Mouse (Mus musculus) limb, embryonic 10.5 days (tissue): ENCODE data around the gene Rprd2. TPM values are rescaled to one million over a fixed set of nuclear protein-coding genes. Genes with fewer than 3 reads are reported as not detected.

Experiments
- DNase-seq: peaks from one replicate; pipeline ENCODE4 v3.0.0-alpha.2; 2017; ENCODE audit warnings: low spot score
- H3K27ac ChIP-seq: fragments of 300-500 bp; sonication (generic); 2 replicates; pipeline ENCODE4 v1.5.1; 2016; ENCODE audit warnings: mild to moderate bottlenecking
- H3K27me3 ChIP-seq: fragments of 300-500 bp; sonication (generic); 2 replicates; pipeline ENCODE4 v1.6.1; 2016; ENCODE audit warnings: low read depth, mild to moderate bottlenecking; ENCODE audit not compliant: poor library complexity, severe bottlenecking
- H3K36me3 ChIP-seq: fragments of 300-500 bp; sonication (generic); 2 replicates; pipeline ENCODE4 v1.6.1; 2016; ENCODE audit warnings: mild to moderate bottlenecking, moderate library complexity
- H3K4me1 ChIP-seq: fragments of 300-500 bp; sonication (generic); 2 replicates; pipeline ENCODE4 v1.6.1; 2016
- H3K4me3 ChIP-seq: fragments of 300-500 bp; sonication (generic); 2 replicates; pipeline ENCODE4 v1.5.1; 2016; ENCODE audit warnings: mild to moderate bottlenecking, moderate library complexity
- H3K9me3 ChIP-seq: fragments of 300-500 bp; sonication (generic); replicated peaks from 2 replicates; pipeline ENCODE4 v1.6.1; 2016; ENCODE audit warnings: mild to moderate bottlenecking
- WGBS: fragments of 180-500 bp; shearing (Covaris S2); methylation state at CpG from one replicate; pipeline ENCODE4 v1.1.7; 2016; 5-methylcytosine and 5-hydroxymethylcytosine counted together
- polyA plus RNA-seq: library from polyadenylated mRNA; unstranded; fragments of >200 nt; fragmentation: Nextera tagmentation; extraction: Ambion mirVana; gene quantifications from 2 replicates; pipeline ENCODE4 v1.2.1, GENCODE M21; 2016

Gene Rprd2
- polyA plus RNA-seq, 1 experiment from 2014 or later, result 24.8 TPM

DNA sequence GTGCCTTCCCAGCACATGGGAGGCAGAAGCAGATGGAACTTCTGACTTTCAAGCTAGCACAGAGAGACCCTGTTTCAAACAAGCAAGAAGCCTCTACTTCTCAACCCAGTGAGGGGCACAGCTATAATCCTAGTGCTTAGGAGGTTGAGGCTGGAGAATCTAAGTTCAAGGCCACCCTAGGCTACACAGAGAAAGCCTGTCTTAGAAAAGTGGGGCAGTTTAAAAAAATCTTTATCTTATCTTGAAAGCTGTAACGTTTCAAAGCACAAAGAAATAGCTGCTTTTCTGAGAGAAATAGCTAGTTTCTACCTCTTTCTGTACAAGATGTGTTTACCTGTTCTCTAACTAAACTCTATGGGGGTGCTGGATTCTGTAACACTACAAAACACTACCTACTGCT, 12.0 kb downstream of the Rprd2 start:
- no peaks in the 10 kb centered on the region for H3K4me1 ChIP-seq
- no peaks in the 10 kb centered on the region for H3K9me3 ChIP-seq
- H3K27me3 ChIP-seq, result no peaks in the 10 kb centered on the region
- peaks cover 48% of the 10 kb centered on the region for H3K36me3 ChIP-seq
- H3K27ac ChIP-seq, result no peak overlapping the region
- H3K4me3 ChIP-seq, result no peak overlapping the region
- DNase-seq, result no peak
- 83% methylated on average over 1 of the region's 1 CpGs for WGBS

DNA sequence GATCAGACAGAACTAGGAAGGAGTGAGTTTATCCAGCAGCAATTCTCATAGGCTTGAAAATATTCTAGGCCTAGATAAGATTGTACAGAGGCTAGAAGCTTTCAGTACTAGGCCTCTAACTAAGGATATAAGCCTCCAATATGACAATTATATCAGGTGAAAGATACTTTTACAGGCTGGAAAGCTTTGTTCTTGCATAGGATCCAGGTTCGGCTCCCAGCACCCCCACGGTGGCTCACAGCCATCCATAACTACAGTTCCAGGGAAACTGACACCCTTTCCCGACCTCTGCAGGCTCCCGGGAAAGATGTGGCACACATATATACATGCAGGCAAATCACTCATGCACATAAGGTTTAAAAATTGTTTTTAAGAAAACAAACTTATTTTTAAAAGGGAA, 14.8 kb downstream of the Rprd2 start:
- Histone ChIP-seq H3K27me3 (no peaks in the 10 kb centered on the region), H3K36me3 (peaks cover 50% of the 10 kb centered on the region), H3K27ac (no peak overlapping the region), H3K4me3 (no peak overlapping the region), H3K4me1 (no peaks in the 10 kb centered on the region), H3K9me3 (no peaks in the 10 kb centered on the region)
- WGBS, result 97% methylated on average over 4 of the region's 4 CpGs
- DNase-seq, result no peak

DNA sequence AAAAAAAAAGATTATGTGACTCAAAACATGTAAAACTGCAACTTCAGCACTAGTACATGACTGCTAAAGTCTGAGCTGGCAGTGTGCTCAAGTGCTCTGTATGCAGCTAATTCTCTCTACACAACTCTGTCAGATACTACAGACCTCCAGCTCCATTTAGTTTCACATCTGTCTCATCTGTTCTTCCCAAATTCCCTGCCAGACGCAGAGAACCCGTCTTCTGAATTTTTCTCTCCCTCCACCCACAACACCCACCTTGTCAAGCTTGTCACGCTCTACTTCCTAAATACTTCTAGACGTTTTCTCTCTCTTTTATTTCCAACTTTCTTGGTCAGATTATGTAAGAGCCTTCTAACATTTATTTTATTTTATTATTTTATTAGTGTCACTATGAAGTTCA, 19.9 kb downstream of the Rprd2 start:
- H3K27ac ChIP-seq, result no peak overlapping the region
- 89% methylated on average over 4 of the region's 4 CpGs for WGBS
- no peaks in the 10 kb centered on the region for H3K27me3 ChIP-seq
- H3K9me3 ChIP-seq, result no peaks in the 10 kb centered on the region
- no peak for DNase-seq
- H3K4me3 ChIP-seq, result no peak overlapping the region
- H3K4me1 ChIP-seq, result no peaks in the 10 kb centered on the region
- peaks cover 23% of the 10 kb centered on the region for H3K36me3 ChIP-seq

DNA sequence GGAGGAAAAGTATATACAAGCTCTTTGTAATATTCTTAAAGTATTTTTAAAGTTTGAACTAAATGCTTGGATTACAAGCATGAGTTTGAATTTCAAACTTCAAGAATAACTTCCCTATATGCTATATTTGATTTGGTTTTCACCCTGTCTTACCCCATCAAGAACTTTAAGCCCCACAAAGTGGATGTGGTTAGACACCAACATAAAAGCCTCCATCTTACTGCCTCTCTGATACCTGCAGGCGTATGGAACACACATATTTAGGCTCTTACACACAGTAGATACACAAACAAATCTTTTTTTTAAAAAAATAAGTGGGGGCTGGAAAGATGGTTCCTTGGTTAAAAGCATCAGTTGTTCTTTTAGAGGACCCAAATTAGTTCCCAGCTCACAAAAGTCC, 24.4 kb downstream of the Rprd2 start:
- H3K4me1 ChIP-seq, result no peaks in the 10 kb centered on the region
- H3K27me3 ChIP-seq, result no peaks in the 10 kb centered on the region
- DNase-seq, result no peak
- H3K4me3 ChIP-seq, result no peak overlapping the region
- H3K9me3 ChIP-seq, result no peaks in the 10 kb centered on the region
- peaks cover 2% of the 10 kb centered on the region; the same call in 1 of the 2 replicates for H3K36me3 ChIP-seq
- WGBS, result 87% methylated on average over 1 of the region's 1 CpGs
- no peak overlapping the region for H3K27ac ChIP-seq

DNA sequence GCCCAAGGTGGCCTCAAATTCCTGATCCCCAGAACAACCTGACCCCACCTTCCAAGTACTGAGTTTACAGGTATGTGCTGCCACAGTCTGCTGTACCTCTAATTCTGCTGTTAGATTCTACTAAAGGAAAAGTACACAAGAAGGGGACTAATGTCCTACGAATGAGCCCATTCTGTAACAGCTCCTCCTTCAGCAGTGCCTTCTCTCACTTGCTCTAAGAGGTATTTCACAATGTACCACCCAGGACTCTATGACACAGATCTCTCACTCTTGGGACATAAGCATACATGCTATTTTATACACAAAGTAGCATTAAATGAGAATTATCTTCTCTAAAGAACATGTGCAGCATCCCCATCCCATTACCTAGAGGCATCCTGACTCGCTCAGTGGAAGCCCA, 25.0 kb downstream of the Rprd2 start:
- H3K27ac ChIP-seq, result no peak overlapping the region
- no peaks in the 10 kb centered on the region for H3K27me3 ChIP-seq
- DNase-seq, result no peak
- no peaks in the 10 kb centered on the region for H3K4me1 ChIP-seq
- H3K36me3 ChIP-seq, result peaks cover 6% of the 10 kb centered on the region; the same call in 1 of the 2 replicates
- H3K4me3 ChIP-seq, result no peak overlapping the region
- WGBS, result 80% methylated on average over 2 of the region's 2 CpGs
- H3K9me3 ChIP-seq, result no peaks in the 10 kb centered on the region

DNA sequence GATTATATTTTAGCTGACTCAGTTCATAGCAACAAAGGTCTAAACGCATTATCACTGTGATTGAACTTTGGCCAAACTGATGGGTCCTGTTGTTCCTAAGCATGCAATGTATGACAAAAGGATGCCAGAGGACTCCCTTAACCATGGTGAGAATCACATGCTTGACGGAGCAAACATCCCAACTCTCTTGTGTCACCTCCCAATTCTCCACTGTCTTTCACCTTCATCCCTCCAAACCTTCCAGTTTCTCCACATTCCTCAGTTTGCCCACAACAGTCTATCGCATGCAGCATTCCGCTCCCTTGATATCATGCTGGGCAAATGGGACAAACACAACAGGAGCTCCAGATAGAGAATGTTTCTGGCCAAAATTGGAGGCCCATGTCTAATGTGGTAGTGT, 33.2 kb downstream of the Rprd2 start:
- WGBS, result 91% methylated on average over 4 of the region's 4 CpGs
- DNase-seq, result no peak
- H3K27ac ChIP-seq, result no peak overlapping the region
- H3K36me3 ChIP-seq, result peaks cover 82% of the 10 kb centered on the region
- no peak overlapping the region for H3K4me3 ChIP-seq
- no peaks in the 10 kb centered on the region for H3K4me1 ChIP-seq
- H3K9me3 ChIP-seq, result no peaks in the 10 kb centered on the region
- H3K27me3 ChIP-seq, result no peaks in the 10 kb centered on the region

DNA sequence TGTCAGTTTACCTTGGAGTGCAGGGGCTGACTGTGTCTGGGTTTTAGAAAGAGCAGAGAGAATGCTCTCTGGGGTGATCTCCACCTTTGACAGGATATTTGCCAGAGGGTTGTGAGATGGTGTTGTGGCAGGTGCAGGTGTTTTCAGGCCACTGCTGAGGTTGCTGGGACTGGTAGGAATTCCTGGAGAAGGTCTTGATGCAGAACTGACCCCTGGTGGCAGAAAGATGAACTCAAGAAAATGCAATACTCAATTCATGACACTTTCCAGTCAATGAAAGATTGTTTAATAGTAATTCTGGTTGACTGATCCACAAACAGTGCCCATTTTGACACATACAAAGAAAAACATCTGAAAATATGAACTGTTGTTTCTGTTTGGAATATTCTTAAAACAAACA, 46.7 kb downstream of the Rprd2 start:
- Histone ChIP-seq H3K9me3 (no peaks in the 10 kb centered on the region), H3K4me3 (no peak overlapping the region), H3K36me3 (peaks cover 98% of the 10 kb centered on the region), H3K27ac (no peak overlapping the region), H3K27me3 (no peaks in the 10 kb centered on the region), H3K4me1 (no peaks in the 10 kb centered on the region)
- no peak for DNase-seq

DNA sequence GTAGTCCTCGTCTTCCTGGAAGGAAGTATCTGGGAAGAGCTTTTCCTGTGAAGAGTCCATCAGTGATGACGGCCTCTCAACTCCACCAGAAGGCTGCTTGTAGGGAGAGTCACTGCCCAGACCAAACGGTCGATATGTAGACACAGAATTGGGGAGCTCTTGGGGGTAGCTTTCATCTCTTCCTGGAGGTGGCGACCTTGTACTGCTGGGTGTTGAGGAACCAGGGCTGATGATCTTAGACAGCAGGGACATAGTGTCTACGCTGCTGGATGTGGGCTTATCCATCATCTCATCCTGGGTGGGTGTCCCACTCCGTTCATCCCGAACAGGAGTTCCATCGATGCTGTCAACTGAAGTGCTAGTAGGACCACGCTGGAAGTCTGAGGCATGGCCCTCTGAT, 53.1 kb downstream of the Rprd2 start:
- 96% methylated on average over 10 of the region's 10 CpGs for WGBS
- Histone ChIP-seq H3K27me3 (no peaks in the 10 kb centered on the region), H3K4me1 (no peaks in the 10 kb centered on the region), H3K4me3 (no peak overlapping the region), H3K36me3 (peaks cover 79% of the 10 kb centered on the region), H3K27ac (no peak overlapping the region), H3K9me3 (no peaks in the 10 kb centered on the region)
- no peak for DNase-seq

DNA sequence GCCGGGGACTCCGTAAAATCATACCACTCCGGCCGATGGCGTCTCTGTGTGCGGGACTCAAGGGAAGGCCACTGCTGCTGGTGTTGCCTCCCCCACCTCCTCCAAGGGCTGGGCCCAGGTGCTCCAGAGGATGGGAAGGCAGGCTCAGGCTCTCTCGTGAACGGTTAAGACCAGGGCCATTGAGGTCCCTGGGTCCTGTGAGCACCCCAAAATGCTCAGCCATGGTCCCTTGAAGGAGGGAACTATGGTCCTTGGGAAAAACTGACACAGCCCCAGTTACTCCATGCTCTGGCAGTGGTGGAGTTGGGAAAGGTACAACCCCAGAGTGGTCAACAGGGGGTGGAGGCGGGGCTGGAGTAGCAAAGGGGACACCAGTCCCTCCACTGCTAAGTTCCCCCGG, 54.9 kb downstream of the Rprd2 start:
- Histone ChIP-seq H3K9me3 (no peaks in the 10 kb centered on the region), H3K27me3 (no peaks in the 10 kb centered on the region), H3K4me3 (no peak overlapping the region), H3K36me3 (peaks cover 62% of the 10 kb centered on the region), H3K27ac (no peak overlapping the region), H3K4me1 (no peaks in the 10 kb centered on the region)
- DNase-seq, result no peak
- 86% methylated on average over 10 of the region's 10 CpGs for WGBS

DNA sequence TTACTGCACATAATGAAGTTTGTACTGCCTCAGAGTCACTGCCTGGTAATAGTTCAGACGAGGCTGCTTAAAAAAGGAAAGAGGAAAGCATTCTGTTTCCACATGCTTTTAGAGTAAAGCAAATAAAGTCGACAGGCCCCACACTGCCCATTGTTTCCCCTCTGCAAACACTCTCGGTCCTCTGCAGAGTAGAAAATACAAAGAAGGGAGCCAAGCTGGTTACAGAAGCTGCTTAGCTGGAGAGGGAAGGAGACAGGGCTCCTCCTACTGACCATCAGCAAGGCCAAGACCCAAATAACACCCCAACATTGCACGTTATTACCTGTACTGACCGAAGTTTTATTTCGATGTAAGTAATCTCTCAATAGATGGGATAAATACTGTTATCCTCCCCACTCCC, 55.7 kb downstream of the Rprd2 start:
- Histone ChIP-seq H3K4me1 (no peaks in the 10 kb centered on the region), H3K27me3 (no peaks in the 10 kb centered on the region), H3K9me3 (no peaks in the 10 kb centered on the region), H3K36me3 (peaks cover 53% of the 10 kb centered on the region), H3K27ac (no peak overlapping the region), H3K4me3 (no peak overlapping the region)
- DNase-seq, result no peak
- WGBS, result 80% methylated on average over 6 of the region's 6 CpGs

DNA sequence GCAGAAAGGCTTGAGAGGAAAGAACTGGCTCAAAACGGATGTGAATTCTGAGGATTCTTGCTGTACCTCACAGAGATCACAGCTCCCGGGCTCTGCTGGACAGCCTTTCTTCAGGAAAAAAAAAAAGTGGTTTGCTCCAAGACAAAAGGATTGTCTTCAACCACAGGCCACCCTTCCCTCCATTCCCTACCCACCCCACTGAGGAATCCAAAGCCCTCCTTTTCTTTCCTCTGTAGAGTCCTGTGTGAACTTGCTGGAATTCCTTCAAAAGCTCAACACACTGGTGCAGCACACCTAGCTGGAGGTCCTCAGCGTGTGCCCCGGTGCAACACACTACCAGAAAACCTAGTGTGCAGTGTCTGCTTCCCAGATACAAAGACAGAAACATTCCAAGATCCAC, 56.9 kb downstream of the Rprd2 start:
- no peak for DNase-seq
- no peak overlapping the region for H3K27ac ChIP-seq
- H3K9me3 ChIP-seq, result no peaks in the 10 kb centered on the region
- H3K36me3 ChIP-seq, result peaks cover 41% of the 10 kb centered on the region
- no peak overlapping the region for H3K4me3 ChIP-seq
- 81% methylated on average over 4 of the region's 4 CpGs for WGBS
- no peaks in the 10 kb centered on the region for H3K4me1 ChIP-seq
- H3K27me3 ChIP-seq, result no peaks in the 10 kb centered on the region

DNA sequence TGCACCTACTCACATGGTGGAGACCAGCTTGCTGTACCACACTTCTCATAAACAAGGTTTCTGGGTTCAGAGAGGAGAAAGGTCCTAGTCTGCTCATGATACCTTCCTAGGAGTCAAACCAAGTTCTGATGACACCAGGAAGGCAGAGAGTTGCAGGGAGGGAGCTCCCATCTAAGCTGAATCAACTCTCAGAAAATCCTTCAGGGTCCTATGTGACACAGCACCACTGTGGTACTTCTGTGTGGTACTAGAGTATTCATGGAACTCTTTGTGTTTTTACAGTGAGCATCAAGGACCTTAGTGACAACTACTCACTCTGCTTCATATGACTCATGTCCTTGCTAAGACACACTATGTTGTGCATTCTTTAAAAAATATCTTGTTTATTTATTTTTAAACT, 58.0 kb downstream of the Rprd2 start:
- DNase-seq, result no peak
- no peaks in the 10 kb centered on the region for H3K27me3 ChIP-seq
- H3K4me1 ChIP-seq, result no peaks in the 10 kb centered on the region
- no peaks in the 10 kb centered on the region for H3K9me3 ChIP-seq
- H3K4me3 ChIP-seq, result no peak overlapping the region
- H3K27ac ChIP-seq, result no peak overlapping the region
- H3K36me3 ChIP-seq, result peaks cover 30% of the 10 kb centered on the region

DNA sequence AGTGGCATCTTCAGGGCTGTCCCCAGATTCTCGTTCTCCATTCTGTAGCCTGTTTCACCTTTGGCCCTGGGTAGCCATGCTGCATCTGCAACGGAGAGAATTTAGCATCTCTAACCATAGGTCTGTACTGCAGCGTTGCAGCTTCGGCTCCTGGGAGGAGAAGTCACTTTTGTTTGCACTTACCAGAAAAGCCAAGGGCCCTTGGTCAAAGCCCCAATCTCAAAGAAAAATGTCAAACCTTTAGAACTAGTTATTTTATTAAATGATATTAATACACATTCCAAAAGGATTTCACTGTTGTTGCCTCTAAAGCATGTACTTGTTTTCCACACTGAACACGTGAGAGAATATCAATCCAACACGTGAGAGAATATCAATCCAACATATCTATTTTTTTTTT, 58.6 kb downstream of the Rprd2 start, which contains the start of gene Tars2:
TSS of gene Tars2 (minus strand) at position 101 of the 400 bp plus-strand sequence.
- no peaks in the 10 kb centered on the region; the same call in 1 of the 2 replicates for H3K4me1 ChIP-seq
- 84% methylated on average over 6 of the region's 6 CpGs for WGBS
- H3K36me3 ChIP-seq, result peaks cover 24% of the 10 kb centered on the region
- no peaks in the 10 kb centered on the region for H3K27me3 ChIP-seq
- DNase-seq, result no peak
- no peak within 1 kb of the TSS for H3K4me3 ChIP-seq
- H3K9me3 ChIP-seq, result no peaks in the 10 kb centered on the region
- H3K27ac ChIP-seq, result no peak within 1 kb of the TSS

DNA sequence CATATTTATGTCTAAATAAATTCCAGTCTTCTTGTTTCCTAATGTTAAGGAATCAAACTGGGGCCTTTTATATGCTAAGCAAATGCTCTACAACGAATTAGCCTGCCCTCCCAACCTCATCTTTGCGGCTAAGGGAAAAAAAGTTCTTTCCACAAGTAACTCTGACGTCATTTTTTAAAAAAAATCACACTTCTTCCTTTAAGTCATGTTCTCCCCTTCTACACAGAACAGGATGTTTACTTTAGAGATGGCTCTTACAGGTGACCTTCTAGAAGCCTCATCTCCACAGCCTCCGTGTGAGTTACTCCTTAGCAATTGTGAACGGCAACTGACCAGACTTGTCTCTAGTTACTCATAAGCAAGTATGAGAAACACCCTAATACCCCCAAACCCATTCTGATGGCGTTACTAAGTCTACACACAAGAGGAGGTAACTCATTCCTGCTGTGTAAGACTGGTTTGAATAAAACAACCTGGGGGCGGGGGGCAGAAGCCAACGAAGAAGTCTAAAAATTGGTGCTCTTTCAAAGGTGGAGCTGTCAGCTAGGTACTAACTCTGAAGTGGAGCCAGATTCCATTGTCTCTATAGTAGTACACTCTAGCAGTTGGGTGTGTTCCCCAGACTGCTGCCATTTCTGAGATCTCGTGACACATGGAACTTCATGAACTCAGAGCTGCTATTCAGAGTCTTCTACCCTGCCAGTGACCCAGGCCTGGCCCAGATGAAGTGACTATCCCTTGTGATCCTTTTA, 60.0 kb downstream of the Rprd2 start:
- H3K27ac ChIP-seq, result no peak overlapping the region
- 57% methylated on average over 9 of the region's 9 CpGs for WGBS
- peaks cover 10% of the 10 kb centered on the region for H3K36me3 ChIP-seq
- DNase-seq, result no peak
- no peaks in the 10 kb centered on the region for H3K9me3 ChIP-seq
- H3K4me3 ChIP-seq, result no peak overlapping the region
- H3K27me3 ChIP-seq, result no peaks in the 10 kb centered on the region
- H3K4me1 ChIP-seq, result peaks cover 6% of the 10 kb centered on the region; the same call in 1 of the 2 replicates
